Mouse (Mus musculus): ENCODE measurements around the gene 1700001O22Rik. TPM values are rescaled to one million over a fixed set of nuclear protein-coding genes. Genes with fewer than 3 reads are reported as not detected.

Gene 1700001O22Rik
- not detected for total RNA-seq (2023)

DNA sequence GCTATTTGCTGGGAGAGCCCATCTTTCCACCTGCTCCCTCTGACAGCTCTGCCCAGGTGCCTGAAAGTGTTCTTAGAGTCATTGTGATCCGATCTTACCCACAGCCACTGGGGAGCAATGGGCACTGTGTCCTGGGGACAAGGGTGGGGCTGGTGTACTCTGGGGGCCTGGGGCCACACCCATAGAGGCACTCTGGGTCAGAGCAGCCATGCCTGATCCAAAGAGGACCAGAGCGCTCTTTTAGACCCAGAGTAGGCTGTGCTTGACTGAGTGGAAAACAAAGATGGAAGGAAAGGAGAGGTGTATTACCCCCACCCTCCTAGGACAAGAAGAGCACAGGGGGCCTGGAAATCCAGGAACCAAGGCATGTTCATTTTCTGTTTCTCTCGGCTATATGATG lies at the start of gene 1700001O22Rik:
1700001O22Rik (minus strand) TSS at position 58 of the 400 bp plus-strand sequence.

DNA sequence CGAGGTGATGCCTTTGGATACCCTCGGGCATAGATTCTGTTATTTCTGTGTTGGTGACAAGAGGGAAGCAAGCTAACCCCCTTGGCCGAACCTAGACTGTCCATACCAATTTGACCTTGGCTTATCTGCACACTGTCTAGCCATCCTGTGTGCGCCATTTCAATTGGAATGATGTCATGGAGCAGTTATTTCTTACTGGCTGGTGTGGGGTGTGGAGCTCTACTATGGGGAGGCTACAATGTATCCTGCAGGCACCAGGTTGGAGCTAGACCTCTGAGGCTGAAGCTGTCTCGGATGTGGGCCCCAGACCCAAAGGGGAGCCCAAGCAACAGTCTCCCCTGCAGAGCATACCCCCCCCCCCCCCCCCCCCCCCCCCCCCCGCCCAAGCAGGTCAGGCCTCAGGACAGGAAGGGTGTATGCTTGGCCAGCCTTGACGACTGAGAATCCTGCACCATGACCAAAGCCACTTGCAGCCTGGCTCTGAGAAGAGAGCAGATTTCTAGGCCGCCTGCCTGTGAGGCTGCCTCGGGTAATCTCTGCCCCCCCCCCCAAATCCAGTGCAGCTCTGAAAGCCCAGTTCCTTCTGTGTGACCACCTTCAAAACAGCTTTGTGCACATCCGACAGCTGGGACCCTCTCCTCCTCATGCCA lies 31.0 kb upstream of the 1700001O22Rik start, which contains the start of gene Prrx2:
Prrx2 (plus strand) TSS at position 600 of the 650 bp plus-strand sequence.

DNA sequence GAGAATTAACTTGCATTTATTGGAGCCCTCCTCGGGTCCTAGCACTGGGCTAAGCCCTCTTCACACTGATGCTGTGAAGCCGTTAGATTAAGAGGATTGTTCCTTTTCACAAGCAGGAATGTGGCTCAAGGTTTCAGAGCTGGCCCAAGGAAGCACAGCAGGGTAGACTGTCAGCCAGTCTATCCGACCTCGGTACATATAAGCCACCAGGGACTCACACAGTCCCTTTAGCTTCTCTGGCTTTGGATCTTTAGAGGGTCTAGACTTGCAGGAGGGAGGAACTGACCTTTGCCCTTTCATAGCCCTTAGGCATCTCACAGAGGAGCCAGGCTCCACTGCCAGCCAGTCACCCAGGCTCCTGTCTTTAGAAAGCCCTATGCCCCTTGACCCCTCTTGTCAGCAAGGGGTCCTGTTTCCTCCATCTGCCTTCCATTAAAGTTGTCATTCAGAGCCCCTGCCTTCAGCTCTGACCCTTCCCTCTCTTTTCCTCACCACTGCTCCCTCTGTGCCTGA lies 26.9 kb upstream of the 1700001O22Rik start, which contains the start of gene Asb6:
Asb6 (minus strand) TSS at position 51 of the 513 bp plus-strand sequence.

DNA sequence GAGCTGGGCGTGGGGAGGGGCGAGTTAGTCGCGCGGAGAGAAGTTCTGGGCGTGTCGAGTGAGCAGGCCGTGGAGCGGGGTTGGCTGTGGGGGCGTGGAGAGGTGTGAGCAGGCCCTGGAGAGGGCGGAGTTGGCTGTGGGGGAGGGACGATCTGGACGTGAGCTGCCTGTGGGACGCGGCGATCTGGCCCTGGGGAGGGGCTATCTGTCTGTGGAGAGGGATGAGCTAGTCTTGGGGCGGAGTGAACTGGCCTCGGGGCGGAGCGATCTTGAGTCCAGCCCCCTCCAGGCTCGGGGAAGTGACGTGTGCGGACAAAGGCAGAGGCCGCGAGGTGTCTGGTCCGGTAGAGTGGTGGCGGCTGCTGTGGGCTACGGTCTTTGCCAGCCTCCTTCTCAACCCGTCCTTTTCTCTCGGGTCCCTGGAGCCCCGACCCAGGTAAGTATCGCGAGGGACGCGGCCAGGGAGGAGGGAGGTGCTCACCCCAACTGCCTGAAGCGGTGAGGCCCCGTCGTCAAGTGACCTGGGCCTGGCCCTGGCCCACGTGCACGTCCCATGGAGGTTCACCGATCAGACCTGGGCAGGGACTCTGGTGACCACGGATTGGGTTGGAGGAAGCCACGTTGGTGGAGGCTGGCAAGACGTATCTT lies 4.3 kb upstream of the 1700001O22Rik start, which contains the start of gene Ntmt1:
Ntmt1 (plus strand) TSS at position 179 of the 648 bp plus-strand sequence.

Other genes starting within 250 kb of the 1700001O22Rik start
- 3.8 TPM for gene Cstad, start 208.6 kb downstream of the 1700001O22Rik start, total RNA-seq (2023)
- 23.3 TPM for gene Ntmt1, start 4.2 kb upstream of the 1700001O22Rik start, total RNA-seq (2023)
- gene Asb6, start 26.7 kb upstream of the 1700001O22Rik start, total RNA-seq (2023) = 46.7 TPM
- gene Prrx2, start 31.3 kb upstream of the 1700001O22Rik start, total RNA-seq (2023) = not detected
- gene Ptges, start 126.2 kb upstream of the 1700001O22Rik start, total RNA-seq (2023) = not detected
- 52.3 TPM for gene Tor1b, start 149.3 kb upstream of the 1700001O22Rik start, total RNA-seq (2023)
- 40.9 TPM for gene Tor1a, start 164.3 kb upstream of the 1700001O22Rik start, total RNA-seq (2023)
- gene BC005624, start 178.5 kb upstream of the 1700001O22Rik start, total RNA-seq (2023) = 89.7 TPM
- 15.5 TPM for gene Usp20, start 178.6 kb upstream of the 1700001O22Rik start, total RNA-seq (2023)

Data from CD4-positive naive resting alpha-beta T cell, adult 57 days (primary cell).